Mouse (Mus musculus): ENCODE results near the gene Sec11a.

- TF ChIP-seq CTCF (IDR thresholded peaks at IDR 0.05; ENCODE audit: extremely low read depth, insufficient read depth, low read length): no peak
- no peak for TF ChIP-seq POLR2A (IDR thresholded peaks at IDR 0.05; ENCODE audit: extremely low read depth, insufficient read depth, low read length)
Observed at GRCm38 (mm10) chr7:80992063-80992462, 44.5 kb upstream of the Sec11a start.
